Mouse (Mus musculus): Measurements from ENCODE around the gene Ift80. TPM values are rescaled to one million over a fixed set of nuclear protein-coding genes. Genes with fewer than 3 reads are reported as not detected.
A peak's percentile ranks its signal among the peaks of the same experiment; 100 is the strongest.

The Ift80 gene
- polyA plus RNA-seq, 1 experiment from 2014 or later = 20.1 TPM

GRCm38 (mm10) chr3:68949381-68949780 is 55.0 kb downstream of the Ift80 start:
- H3K9ac ChIP-seq (replicated peaks; ENCODE audit: low read length) = no peak overlapping the region
- H3K4me2 ChIP-seq (replicated peaks; ENCODE audit: low read depth, low read length) = no peak overlapping the region
- 53% methylated on average over 8 of the region's 8 CpGs for WGBS
- no peak overlapping the region for H3K4me3 ChIP-seq (ENCODE audit: low read length)
- H3K36me3 ChIP-seq (ENCODE audit: insufficient read depth, low read length) = no peaks in the 10 kb centered on the region; the same call in 1 of the 2 replicates
- H3K27ac ChIP-seq (ENCODE audit: low read length) = no peak overlapping the region
- no peak for ATAC-seq (ENCODE audit: low FRiP score, low TSS enrichment)
- H3K9me3 ChIP-seq (ENCODE audit: low read length) = no peaks in the 10 kb centered on the region
- no peaks in the 10 kb centered on the region for H3K27me3 ChIP-seq (ENCODE audit: insufficient read depth, low read length)
- H3K4me1 ChIP-seq (ENCODE audit: insufficient read depth, low read length) = no peaks in the 10 kb centered on the region

GRCm38 (mm10) chr3:68948918-68949317 is 55.5 kb downstream of the Ift80 start:
- Histone ChIP-seq H3K27me3 (ENCODE audit: insufficient read depth, low read length) (no peaks in the 10 kb centered on the region), H3K36me3 (ENCODE audit: insufficient read depth, low read length) (no peaks in the 10 kb centered on the region; the same call in 1 of the 2 replicates), H3K4me2 (replicated peaks; ENCODE audit: low read depth, low read length) (no peak overlapping the region), H3K27ac (ENCODE audit: low read length) (no peak overlapping the region), H3K9ac (replicated peaks; ENCODE audit: low read length) (no peak overlapping the region), H3K4me1 (ENCODE audit: insufficient read depth, low read length) (no peaks in the 10 kb centered on the region), H3K4me3 (ENCODE audit: low read length) (no peak overlapping the region), H3K9me3 (ENCODE audit: low read length) (no peaks in the 10 kb centered on the region)
- no peak for ATAC-seq (ENCODE audit: low FRiP score, low TSS enrichment)
- 59% methylated on average over 2 of the region's 2 CpGs for WGBS

- H3K4me3 ChIP-seq (ENCODE audit: low read length) = no peak overlapping the region
- no peak overlapping the region for H3K9ac ChIP-seq (replicated peaks; ENCODE audit: low read length)
- WGBS = 91% methylated on average over 6 of the region's 6 CpGs
- no peaks in the 10 kb centered on the region for H3K9me3 ChIP-seq (ENCODE audit: low read length)
- peaks cover 3% of the 10 kb centered on the region; the same call in 1 of the 2 replicates for H3K36me3 ChIP-seq (ENCODE audit: insufficient read depth, low read length)
- H3K27ac ChIP-seq (ENCODE audit: low read length) = no peak overlapping the region
- ATAC-seq (ENCODE audit: low FRiP score, low TSS enrichment) = no peak
- H3K4me2 ChIP-seq (replicated peaks; ENCODE audit: low read depth, low read length) = no peak overlapping the region
- no peaks in the 10 kb centered on the region for H3K27me3 ChIP-seq (ENCODE audit: insufficient read depth, low read length)
- no peaks in the 10 kb centered on the region for H3K4me1 ChIP-seq (ENCODE audit: insufficient read depth, low read length)
Measured at GRCm38 (mm10) chr3:68941867-68942266, 62.5 kb downstream of the Ift80 start.

GRCm38 (mm10) chr3:68940311-68940710 is 64.1 kb downstream of the Ift80 start:
- H3K27ac ChIP-seq (ENCODE audit: low read length) = no peak overlapping the region
- peaks cover 9% of the 10 kb centered on the region; the same call in 1 of the 2 replicates for H3K36me3 ChIP-seq (ENCODE audit: insufficient read depth, low read length)
- ATAC-seq (ENCODE audit: low FRiP score, low TSS enrichment) = no peak
- H3K4me1 ChIP-seq (ENCODE audit: insufficient read depth, low read length) = no peaks in the 10 kb centered on the region
- WGBS = 93% methylated on average over 2 of the region's 2 CpGs
- no peak overlapping the region for H3K4me3 ChIP-seq (ENCODE audit: low read length)
- H3K9me3 ChIP-seq (ENCODE audit: low read length) = peaks cover 2% of the 10 kb centered on the region; the same call in 1 of the 2 replicates
- H3K27me3 ChIP-seq (ENCODE audit: insufficient read depth, low read length) = no peaks in the 10 kb centered on the region
- H3K9ac ChIP-seq (replicated peaks; ENCODE audit: low read length) = no peak overlapping the region
- no peak overlapping the region for H3K4me2 ChIP-seq (replicated peaks; ENCODE audit: low read depth, low read length)

- ATAC-seq (ENCODE audit: low FRiP score, low TSS enrichment) = no peak
- H3K27me3 ChIP-seq (ENCODE audit: insufficient read depth, low read length) = no peaks in the 10 kb centered on the region
- no peak overlapping the region for H3K4me3 ChIP-seq (ENCODE audit: low read length)
Measured at GRCm38 (mm10) chr3:68939312-68939711, 65.1 kb downstream of the Ift80 start.

GRCm38 (mm10) chr3:68936709-68937108 is 67.7 kb downstream of the Ift80 start:
- H3K27ac ChIP-seq (ENCODE audit: low read length) = no peak overlapping the region
- no peaks in the 10 kb centered on the region for H3K27me3 ChIP-seq (ENCODE audit: insufficient read depth, low read length)
- ATAC-seq (ENCODE audit: low FRiP score, low TSS enrichment) = no peak
- WGBS = 86% methylated on average over 3 of the region's 3 CpGs
- H3K9me3 ChIP-seq (ENCODE audit: low read length) = peaks cover 2% of the 10 kb centered on the region; the same call in 1 of the 2 replicates
- no peak overlapping the region for H3K4me3 ChIP-seq (ENCODE audit: low read length)
- H3K36me3 ChIP-seq (ENCODE audit: insufficient read depth, low read length) = peaks cover 6% of the 10 kb centered on the region; the same call in 1 of the 2 replicates
- H3K9ac ChIP-seq (replicated peaks; ENCODE audit: low read length) = no peak overlapping the region
- no peaks in the 10 kb centered on the region for H3K4me1 ChIP-seq (ENCODE audit: insufficient read depth, low read length)
- no peak overlapping the region for H3K4me2 ChIP-seq (replicated peaks; ENCODE audit: low read depth, low read length)

More at GRCm38 (mm10) chr3:68939312-68939711, 65.1 kb downstream of the Ift80 start:
- Histone ChIP-seq H3K27ac (ENCODE audit: low read length) (no peak overlapping the region), H3K9ac (replicated peaks; ENCODE audit: low read length) (no peak overlapping the region), H3K4me2 (replicated peaks; ENCODE audit: low read depth, low read length) (no peak overlapping the region), H3K4me1 (ENCODE audit: insufficient read depth, low read length) (no peaks in the 10 kb centered on the region), H3K9me3 (ENCODE audit: low read length) (peaks cover 2% of the 10 kb centered on the region; the same call in 1 of the 2 replicates), H3K36me3 (ENCODE audit: insufficient read depth, low read length) (peaks cover 9% of the 10 kb centered on the region; the same call in 1 of the 2 replicates)
- 59% methylated on average over 7 of the region's 7 CpGs for WGBS

GRCm38 (mm10) chr3:68935498-68935897 is 68.9 kb downstream of the Ift80 start:
- ATAC-seq (ENCODE audit: low FRiP score, low TSS enrichment) = no peak
- no peak overlapping the region for H3K9ac ChIP-seq (replicated peaks; ENCODE audit: low read length)
- no peaks in the 10 kb centered on the region for H3K27me3 ChIP-seq (ENCODE audit: insufficient read depth, low read length)
- no peak overlapping the region for H3K27ac ChIP-seq (ENCODE audit: low read length)
- no peaks in the 10 kb centered on the region for H3K4me1 ChIP-seq (ENCODE audit: insufficient read depth, low read length)
- WGBS = 97% methylated on average over 1 of the region's 1 CpGs
- peaks cover 2% of the 10 kb centered on the region; the same call in 1 of the 2 replicates for H3K9me3 ChIP-seq (ENCODE audit: low read length)
- no peak overlapping the region for H3K4me3 ChIP-seq (ENCODE audit: low read length)
- no peak overlapping the region for H3K4me2 ChIP-seq (replicated peaks; ENCODE audit: low read depth, low read length)
- peaks cover 6% of the 10 kb centered on the region; the same call in 1 of the 2 replicates for H3K36me3 ChIP-seq (ENCODE audit: insufficient read depth, low read length)

- H3K27ac ChIP-seq (ENCODE audit: low read length) = no peak overlapping the region
- H3K4me2 ChIP-seq (replicated peaks; ENCODE audit: low read depth, low read length) = no peak overlapping the region
- no peak overlapping the region for H3K4me3 ChIP-seq (ENCODE audit: low read length)
- peaks cover 2% of the 10 kb centered on the region; the same call in 1 of the 2 replicates for H3K9me3 ChIP-seq (ENCODE audit: low read length)
- H3K36me3 ChIP-seq (ENCODE audit: insufficient read depth, low read length) = peaks cover 10% of the 10 kb centered on the region
- H3K9ac ChIP-seq (replicated peaks; ENCODE audit: low read length) = no peak overlapping the region
- H3K27me3 ChIP-seq (ENCODE audit: insufficient read depth, low read length) = no peaks in the 10 kb centered on the region
- H3K4me1 ChIP-seq (ENCODE audit: insufficient read depth, low read length) = no peaks in the 10 kb centered on the region
- 79% methylated on average over 7 of the region's 7 CpGs for WGBS
- ATAC-seq (ENCODE audit: low FRiP score, low TSS enrichment) = no peak
Measured at GRCm38 (mm10) chr3:68934259-68934658, 70.1 kb downstream of the Ift80 start.

GRCm38 (mm10) chr3:68928619-68929018 is 75.8 kb downstream of the Ift80 start:
- Histone ChIP-seq H3K4me3 (ENCODE audit: low read length) (no peak overlapping the region), H3K9ac (replicated peaks; ENCODE audit: low read length) (no peak overlapping the region), H3K36me3 (ENCODE audit: insufficient read depth, low read length) (peaks cover 4% of the 10 kb centered on the region), H3K27ac (ENCODE audit: low read length) (no peak overlapping the region), H3K4me1 (ENCODE audit: insufficient read depth, low read length) (no peaks in the 10 kb centered on the region), H3K9me3 (ENCODE audit: low read length) (no peaks in the 10 kb centered on the region), H3K4me2 (replicated peaks; ENCODE audit: low read depth, low read length) (no peak overlapping the region), H3K27me3 (ENCODE audit: insufficient read depth, low read length) (no peaks in the 10 kb centered on the region)
- peak; percentile 67 for ATAC-seq (ENCODE audit: low FRiP score, low TSS enrichment)
- WGBS = 60% methylated on average over 9 of the region's 9 CpGs

- no peaks in the 10 kb centered on the region for H3K4me1 ChIP-seq (ENCODE audit: insufficient read depth, low read length)
- H3K27me3 ChIP-seq (ENCODE audit: insufficient read depth, low read length) = no peaks in the 10 kb centered on the region
- 88% methylated on average over 4 of the region's 4 CpGs for WGBS
- no peaks in the 10 kb centered on the region for H3K9me3 ChIP-seq (ENCODE audit: low read length)
- no peak for ATAC-seq (ENCODE audit: low FRiP score, low TSS enrichment)
- no peak overlapping the region for H3K27ac ChIP-seq (ENCODE audit: low read length)
- 0 out of 2 replicates have a peak, but pooled peaks cover 5% of the 10 kb centered on the region for H3K36me3 ChIP-seq (ENCODE audit: insufficient read depth, low read length)
- no peak overlapping the region for H3K4me2 ChIP-seq (replicated peaks; ENCODE audit: low read depth, low read length)
- H3K4me3 ChIP-seq (ENCODE audit: low read length) = no peak overlapping the region
- no peak overlapping the region for H3K9ac ChIP-seq (replicated peaks; ENCODE audit: low read length)
Measured at GRCm38 (mm10) chr3:68907509-68907908, 96.9 kb downstream of the Ift80 start.
